Comparison of ENCODE assay signal across 10 mouse cellular contexts in genomic region chr5:142926940-142927228, GRCm38 (mm10). TPM values are rescaled to one million over a fixed set of nuclear protein-coding genes. Genes with fewer than 3 reads are reported as not detected.
DNase-seq lines count a peak whose midpoint lies in the region; ATAC-seq and TF ChIP-seq lines count a peak whose summit lies in the region.
"Had no signal": no experiment of that assay in that cellular context is flagged by ENCODE, and none has a peak within 500 bp of the region (broad histone marks: within the 10 kb centered on the region; RNA-seq: fewer than 3 reads in every experiment).

No protein-coding gene starts in this region.

- peaks cover 20% of the 10 kb centered on the region for H3K4me1 ChIP-seq in kidney, embryonic 16.5 days (ENCODE audit: insufficient read depth, low read length)
- peaks cover 17% of the 10 kb centered on the region for H3K4me1 ChIP-seq in ES-Bruce4 (ENCODE audit: control insufficient read depth, insufficient read depth, low read length)
- peaks cover 51% of the 10 kb centered on the region for H3K4me1 ChIP-seq in liver, embryonic 11.5 days (replicated peaks; ENCODE audit: control insufficient read depth, insufficient read depth, low read length)

- no peaks in the 10 kb centered on the region for H3K36me3 ChIP-seq in kidney, embryonic 16.5 days (ENCODE audit: insufficient read depth, low read length)
- H3K36me3 ChIP-seq in ES-Bruce4 (ENCODE audit: control insufficient read depth, insufficient read depth, low read length, poor library complexity, severe bottlenecking) = no peaks in the 10 kb centered on the region
- H3K36me3 ChIP-seq in liver, embryonic 11.5 days (ENCODE audit: control insufficient read depth, insufficient read depth, low read length) = no peaks in the 10 kb centered on the region

- TF ChIP-seq CTCF in ES-Bruce4 (IDR thresholded peaks at IDR 0.05; ENCODE audit: low read depth, low read length) = no peak

- no peaks in the 10 kb centered on the region for H3K27me3 ChIP-seq in kidney, embryonic 16.5 days (ENCODE audit: insufficient read depth, low read length)
- H3K27me3 ChIP-seq in ES-Bruce4 (ENCODE audit: control insufficient read depth, insufficient read depth, low read length, poor library complexity, severe bottlenecking) = no peaks in the 10 kb centered on the region
- H3K27me3 ChIP-seq in liver, embryonic 11.5 days (replicated peaks; ENCODE audit: control insufficient read depth, insufficient read depth, low read length) = no peaks in the 10 kb centered on the region

- H3K9me3 ChIP-seq in kidney, embryonic 16.5 days (ENCODE audit: low read length) = no peaks in the 10 kb centered on the region
- H3K9me3 ChIP-seq in ES-Bruce4 (replicated peaks; ENCODE audit: control insufficient read depth, insufficient read depth, low read length, poor library complexity, severe bottlenecking) = no peaks in the 10 kb centered on the region
- H3K9me3 ChIP-seq in liver, embryonic 11.5 days (ENCODE audit: control insufficient read depth, low read length) = no peaks in the 10 kb centered on the region

- H3K4me3 ChIP-seq in kidney, embryonic 16.5 days (ENCODE audit: low read length) = no peak overlapping the region
- H3K4me3 ChIP-seq in ES-Bruce4 (ENCODE audit: low read depth, low read length) = no peak overlapping the region
- no peak overlapping the region for H3K4me3 ChIP-seq in liver, embryonic 11.5 days (ENCODE audit: low read depth, low read length)

- WGBS in kidney, embryonic 16.5 days = 35% methylated on average over 3 of the region's 3 CpGs
- WGBS in liver, embryonic 11.5 days = 41% methylated on average over 3 of the region's 3 CpGs

- H3K9ac ChIP-seq in kidney, embryonic 16.5 days (replicated peaks; ENCODE audit: low read length) = peak overlapping the region; percentile 42
- H3K9ac ChIP-seq in ES-Bruce4 (ENCODE audit: low read depth, poor library complexity, severe bottlenecking) = peak overlapping the region; percentile 43
- peak overlapping the region; percentile 38; the same call in 1 of the 2 replicates for H3K9ac ChIP-seq in liver, embryonic 11.5 days (ENCODE audit: low read depth, low read length)

- no peak for TF ChIP-seq POLR2A in ES-Bruce4 (IDR thresholded peaks at IDR 0.05; ENCODE audit: insufficient read depth, low read length)

- H3K4me2 ChIP-seq in kidney, embryonic 16.5 days (replicated peaks; ENCODE audit: low read depth, low read length) = peak overlapping the region; percentile 28; the same call in 1 of the 2 replicates
- peak overlapping the region; percentile 53 for H3K4me2 ChIP-seq in liver, embryonic 11.5 days
- H3K4me2 ChIP-seq: midbrain, embryonic 11.5 days had no signal

- no peak for TF ChIP-seq EP300 in ES-Bruce4 (IDR thresholded peaks at IDR 0.05; ENCODE audit: insufficient read depth, low read depth, low read length)

- no peak for DNase-seq in kidney, postnatal 10 days
- no peak for DNase-seq in liver, embryonic 11.5 days (ENCODE audit: low spot score)
- DNase-seq in left cerebral cortex, adult 8-10 months (ENCODE audit: low spot score in 2 of 2) = no peak
- DNase-seq in urinary bladder, postnatal 10 days (ENCODE audit: low spot score) = no peak
- DNase-seq: cerebellum, adult 8-10 months; thymus, adult 18-20 months had no signal

- peak overlapping the region; percentile 79 for H3K27ac ChIP-seq in kidney, embryonic 16.5 days (ENCODE audit: low read length)
- H3K27ac ChIP-seq in ES-Bruce4 (ENCODE audit: insufficient read depth, low read length) = peak overlapping the region; percentile 82
- H3K27ac ChIP-seq in liver, embryonic 11.5 days (ENCODE audit: low read depth, low read length) = peak overlapping the region; percentile 89; the same call in 1 of the 2 replicates

- ATAC-seq in kidney, embryonic 16.5 days (ENCODE audit: low FRiP score, low TSS enrichment) = no peak
- peak; percentile 63 for ATAC-seq in activated CD4-positive, CD25-positive, alpha-beta regulatory T cell, adult 4 months
- ATAC-seq in liver, embryonic 11.5 days (replicated peaks; ENCODE audit: low FRiP score) = no peak

RNA-seq across cellular contexts. Expression of gene Actb, which starts 20.3 kb away (rescaled TPM):
- polyA plus RNA-seq in kidney, embryonic 16.5 days (2015; fragmentation: Nextera tagmentation; extraction: Ambion mirVana) = 12,646 and 13,929 TPM in 2 replicates
- 3,823 and 4,237 TPM in 2 replicates for polyA plus RNA-seq in ES-Bruce4 (2011; ENCODE audit: insufficient read depth, insufficient read length, low read depth, missing spikeins)
- polyA plus RNA-seq in activated CD4-positive, CD25-positive, alpha-beta regulatory T cell, adult 4 months (2017; shearing (Covaris generic)) = over 10,000 TPM; 26,186 to 54,151 TPM
- 11,958 and 12,749 TPM in 2 replicates for polyA plus RNA-seq in liver, embryonic 11.5 days (2014; fragmentation: Nextera tagmentation; extraction: Ambion mirVana)
- 1,000 to 10,000 TPM; 2,552 to 2,721 (median 2,651) TPM for total RNA-seq in left cerebral cortex, adult 8-10 months (2022)

RNA-seq across cellular contexts. Expression of gene Fbxl18, which starts 31.7 kb away (rescaled TPM):
- 14.0 and 17.2 TPM in 2 replicates for polyA plus RNA-seq in kidney, embryonic 16.5 days (2015; fragmentation: Nextera tagmentation; extraction: Ambion mirVana)
- 19.3 and 21.2 TPM in 2 replicates for polyA plus RNA-seq in ES-Bruce4 (2011; ENCODE audit: insufficient read depth, insufficient read length, low read depth, missing spikeins)
- polyA plus RNA-seq in activated CD4-positive, CD25-positive, alpha-beta regulatory T cell, adult 4 months (2017; shearing (Covaris generic)) = 10 to 100 TPM in 1 of 2 experiments, 1 to 10 TPM in 1; 2.1 to 13.9 TPM
- polyA plus RNA-seq in liver, embryonic 11.5 days (2014; fragmentation: Nextera tagmentation; extraction: Ambion mirVana) = 6.7 TPM in 2 replicates
- total RNA-seq in left cerebral cortex, adult 8-10 months (2022) = 10 to 100 TPM; 28.8 to 30.9 (median 29.6) TPM

RNA-seq across cellular contexts. Expression of gene Fscn1, which starts 33.3 kb away (rescaled TPM):
- polyA plus RNA-seq in kidney, embryonic 16.5 days (2015; fragmentation: Nextera tagmentation; extraction: Ambion mirVana) = 302 and 349 TPM in 2 replicates
- polyA plus RNA-seq in ES-Bruce4 (2011; ENCODE audit: insufficient read depth, insufficient read length, low read depth, missing spikeins) = 139 and 155 TPM in 2 replicates
- polyA plus RNA-seq in activated CD4-positive, CD25-positive, alpha-beta regulatory T cell, adult 4 months (2017; shearing (Covaris generic)) = under 1 TPM; 0.26 to 0.42 TPM
- 142 and 148 TPM in 2 replicates for polyA plus RNA-seq in liver, embryonic 11.5 days (2014; fragmentation: Nextera tagmentation; extraction: Ambion mirVana)
- 100 to 1,000 TPM; 218 to 276 (median 259) TPM for total RNA-seq in left cerebral cortex, adult 8-10 months (2022)

Comparison
In these comparisons a context has a peak if more than half of its experiments do, and no peak if none do; other contexts are left out.
1. RNA of gene Fscn1, which starts 33.3 kb away (polyA plus RNA-seq): 302 to 349 TPM in kidney, embryonic 16.5 days, 142 to 148 TPM in liver, embryonic 11.5 days and 139 to 155 TPM in ES-Bruce4; 0.26 to 0.42 TPM in activated CD4-positive, CD25-positive, alpha-beta regulatory T cell, adult 4 months; every median in the first group is over 10 times any median in the second.
2. Peak in every context shown above with its lines, with median percentiles within 50 percentile points of each other: H3K27ac ChIP-seq and H3K9ac ChIP-seq.